Mouse (Mus musculus) bone marrow macrophage, adult 2 months (primary cell): ENCODE measurements around the gene Rnf123.

ENCODE experiments used
- CTCF ChIP-seq: IDR thresholded peaks from 2 replicates; pipeline ENCODE4 v1.5.1; 2012; ENCODE audit warnings: low read depth, mild to moderate bottlenecking, low read length, moderate library complexity
- POLR2A ChIP-seq: IDR thresholded peaks from 2 replicates; pipeline ENCODE4 v1.6.1; 2012; ENCODE audit warnings: mild to moderate bottlenecking, low read depth, low read length, borderline replicate concordance

DNA sequence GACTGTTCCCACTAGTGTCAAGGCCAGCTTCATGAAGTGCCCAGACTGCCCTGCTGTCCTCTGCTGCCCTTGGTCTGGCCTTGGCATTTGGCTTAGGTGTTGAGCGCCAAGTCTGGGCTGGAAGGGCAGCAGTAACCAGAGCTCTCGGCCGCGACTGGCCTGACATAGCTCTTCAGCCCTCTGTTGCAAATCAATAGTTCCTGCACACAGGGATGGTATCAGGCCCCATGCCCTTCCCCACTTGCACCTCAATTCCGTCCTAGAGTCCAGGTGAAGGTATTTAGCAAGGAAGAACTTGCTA is 25.9 kb downstream of the Rnf123 start:
- TF ChIP-seq POLR2A (no peak), CTCF (no peak)
